Mouse (Mus musculus) spleen, adult 2 months (tissue): ENCODE measurements around the gene Dcpp1.

Experiments
- CTCF ChIP-seq: fragments of 200-500 bp; IDR thresholded peaks from 2 replicates; pipeline ENCODE4 v1.5.1; 2011; ENCODE audit warnings: mild to moderate bottlenecking, inconsistent platforms; ENCODE audit not compliant: insufficient read depth, insufficient read length, insufficient replicate concordance; ENCODE audit errors: extremely low read depth
- POLR2A ChIP-seq: fragments of 200-500 bp; IDR thresholded peaks from 2 replicates; pipeline ENCODE4 v1.6.1; 2011; ENCODE audit warnings: low read depth, low read length, inconsistent platforms

- TF ChIP-seq CTCF = no peak
- no peak for TF ChIP-seq POLR2A
These were observed 37.4 kb upstream of the Dcpp1 start for GRCm38 (mm10) chr17:23843141-23843811.
